Mouse (Mus musculus) right cerebral cortex, adult 18-20 months (tissue): ENCODE results near the gene Aurkb.

Experiments used
- DNase-seq: peaks from one replicate; pipeline ENCODE4 v3.0.0; 2022; ENCODE audit warnings: mixed read lengths

Gene Aurkb

DNA sequence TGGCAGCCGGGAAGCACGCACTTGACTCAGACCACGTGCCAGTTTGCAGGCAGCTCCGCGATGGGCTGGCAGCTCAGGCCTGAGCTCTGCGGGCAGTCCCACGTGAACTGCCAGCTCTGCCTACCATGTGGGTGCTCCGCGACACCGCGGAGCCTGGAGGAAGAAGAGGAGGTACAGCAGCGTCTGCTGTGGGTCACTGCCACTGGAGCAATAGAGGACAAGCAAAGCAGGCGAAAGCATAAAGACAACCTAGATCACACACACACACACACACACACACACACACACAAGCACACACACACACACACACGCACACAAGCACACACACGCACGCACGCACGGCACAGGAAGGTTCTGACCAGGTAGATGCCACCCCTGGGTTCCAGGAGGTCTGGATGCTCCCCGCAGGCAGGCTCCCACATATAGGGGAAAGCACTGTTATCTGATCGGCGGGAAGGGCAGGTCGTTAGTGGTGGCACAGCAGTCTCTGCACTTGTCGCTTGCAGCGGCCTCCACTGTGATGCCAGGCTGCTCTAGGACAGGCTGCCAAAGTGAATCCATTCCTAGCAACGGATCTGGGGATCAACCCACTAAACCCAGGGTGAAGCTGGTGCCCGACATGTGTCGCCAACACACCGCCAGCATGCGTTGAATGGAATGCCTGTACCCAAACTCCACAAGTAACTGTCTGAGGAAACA lies 20.9 kb downstream of the Aurkb start:
- peak; percentile 76 for DNase-seq

DNA sequence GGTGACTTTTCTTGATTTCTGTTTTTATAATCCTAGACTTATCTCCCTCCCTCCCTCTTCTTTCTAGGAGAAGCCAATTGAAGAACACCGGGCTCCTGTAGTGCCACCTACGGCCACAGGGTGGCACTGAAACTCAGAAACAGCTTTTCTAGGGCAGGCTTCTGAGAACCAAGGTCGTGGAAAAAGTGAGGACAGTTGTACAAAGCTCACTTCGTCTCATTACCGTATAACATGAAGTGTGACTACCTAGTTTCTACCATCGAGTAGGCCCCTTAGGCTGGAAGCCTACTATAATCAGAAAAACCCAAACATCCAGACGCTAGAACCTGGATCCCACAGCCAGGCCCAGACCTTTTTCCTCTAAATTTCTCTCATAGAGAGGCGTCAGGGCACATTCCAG lies 21.5 kb downstream of the Aurkb start:
- peak; percentile 88 for DNase-seq

DNA sequence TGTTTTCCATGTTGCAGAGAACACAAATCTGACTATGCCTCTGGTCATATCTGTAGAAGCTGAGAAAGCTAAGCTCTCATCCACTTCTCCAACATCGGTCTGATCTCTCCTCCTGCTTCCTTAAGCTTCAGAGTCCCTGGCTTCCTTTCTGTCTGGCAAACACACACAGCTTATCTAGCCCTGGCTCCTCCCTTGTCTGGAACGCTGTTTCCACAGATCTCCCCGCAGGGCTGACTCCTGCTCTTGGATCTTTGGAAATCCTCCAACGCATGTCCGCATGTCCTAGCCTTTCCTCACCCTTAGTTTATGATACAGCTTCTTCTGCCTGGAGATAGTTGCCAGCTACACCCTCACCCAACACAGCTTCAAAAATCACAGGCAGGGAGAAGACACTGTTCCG lies 22.2 kb downstream of the Aurkb start:
- no peak for DNase-seq

DNA sequence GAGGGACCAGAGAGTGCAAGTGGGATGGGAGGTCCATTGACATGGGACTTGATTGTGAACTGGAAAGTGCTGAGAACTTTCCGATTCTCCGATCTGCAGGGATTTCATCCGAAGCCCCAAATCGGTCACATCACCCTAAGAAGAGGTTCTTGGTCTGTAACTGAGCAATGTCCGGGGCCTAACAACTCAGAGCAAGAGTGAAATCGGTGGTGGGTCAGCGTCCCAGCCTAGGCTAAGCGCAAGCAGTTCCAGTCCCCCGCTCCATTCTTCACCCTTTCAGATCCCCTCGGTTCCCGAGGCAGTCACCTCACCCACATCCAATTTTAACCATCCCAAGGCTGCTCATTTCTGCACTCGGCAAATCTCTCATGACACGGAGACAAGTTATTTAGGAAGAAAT lies 24.6 kb downstream of the Aurkb start:
- DNase-seq = no peak

DNA sequence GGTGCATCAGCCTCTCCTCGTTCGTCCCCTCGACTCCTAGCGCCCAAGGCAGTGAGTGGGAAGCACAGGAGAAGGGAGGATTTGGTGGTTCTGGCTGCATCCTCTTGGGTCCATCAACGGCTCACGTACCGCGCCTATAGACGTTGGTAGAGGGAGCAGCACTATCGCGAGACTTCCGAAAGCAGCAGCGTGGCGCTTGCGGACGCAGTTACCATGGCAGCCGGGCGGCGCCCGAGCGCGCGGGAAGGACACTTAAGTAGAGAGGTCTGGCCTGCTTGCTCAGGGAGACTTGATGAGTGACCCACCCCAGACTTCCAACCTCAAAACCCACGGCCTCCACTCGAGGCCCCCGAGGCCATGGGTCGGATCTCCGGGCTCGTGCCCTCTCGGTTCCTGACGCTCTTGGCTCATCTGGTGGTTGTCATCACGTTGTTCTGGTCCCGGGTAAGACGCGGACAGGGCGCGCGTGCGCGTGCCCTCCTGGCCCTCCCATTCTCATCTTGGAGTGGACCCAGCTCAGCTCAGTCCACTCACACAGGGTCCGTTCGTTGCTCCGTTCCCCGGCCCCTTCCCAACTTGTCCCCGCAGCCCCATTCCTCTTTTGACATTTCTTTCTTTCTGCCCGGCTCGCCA lies 25.3 kb downstream of the Aurkb start, which contains the start of gene Tmem107:
Tmem107 (plus strand) TSS at position 217 of the 633 bp plus-strand sequence.
- peak; percentile 96 for DNase-seq

DNA sequence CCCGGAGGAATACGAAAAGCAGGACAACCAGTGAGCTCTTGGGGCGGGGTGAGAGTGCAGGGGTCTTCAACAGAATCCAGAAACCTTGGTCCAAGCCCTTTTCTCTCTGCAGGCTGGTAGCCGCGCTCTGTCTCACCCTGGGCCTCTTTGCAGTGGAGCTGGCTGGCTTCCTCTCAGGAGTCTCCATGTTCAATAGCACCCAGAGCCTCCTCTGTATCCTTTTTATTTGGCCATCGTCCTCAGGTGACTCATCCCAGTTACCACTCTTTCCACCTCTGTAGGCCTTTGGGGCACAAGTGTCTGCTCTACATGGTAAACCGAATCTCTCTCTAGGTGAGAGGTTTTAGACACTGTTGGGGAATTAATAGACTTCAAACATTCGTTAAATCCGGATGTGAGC lies 25.8 kb downstream of the Aurkb start:
- no peak for DNase-seq

DNA sequence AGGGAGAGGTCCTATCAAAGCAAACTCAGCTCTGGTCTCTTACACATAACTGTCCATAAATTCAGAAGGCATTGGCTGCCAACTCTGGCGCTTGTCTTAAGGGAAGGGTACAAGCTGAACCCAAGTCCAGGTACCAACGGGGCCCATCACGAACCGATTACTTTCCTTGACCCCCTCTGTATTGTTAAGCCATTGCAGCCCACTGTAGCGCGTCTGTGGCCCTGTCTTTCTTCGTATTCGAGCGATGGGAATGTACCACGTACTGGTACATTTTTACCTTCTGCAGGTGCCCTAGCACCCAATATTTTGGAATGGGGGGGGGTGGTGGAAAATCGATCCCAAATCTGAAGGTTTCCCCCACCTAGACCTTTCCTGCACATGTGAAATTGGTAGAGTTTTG lies 26.8 kb downstream of the Aurkb start:
- DNase-seq = no peak

DNA sequence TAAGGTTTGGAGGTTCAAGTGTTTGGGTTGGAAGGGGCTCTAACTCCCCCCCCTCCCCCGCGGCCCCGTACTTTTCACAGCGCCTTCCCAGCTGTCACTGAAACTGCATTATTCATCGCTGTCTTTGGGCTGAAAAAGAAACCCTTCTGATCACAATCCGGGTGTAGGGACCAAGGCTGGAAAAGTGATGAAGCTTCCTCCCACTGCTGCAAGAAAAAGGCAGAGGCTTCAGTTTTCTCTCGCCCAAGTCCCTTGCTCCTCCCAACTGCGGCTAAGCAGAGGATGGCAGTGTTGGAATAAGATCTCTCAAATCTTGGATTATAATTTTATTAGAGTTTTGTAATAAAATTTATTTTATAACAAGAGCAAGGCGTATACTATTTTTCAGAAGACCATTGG lies 27.2 kb downstream of the Aurkb start:
- no peak for DNase-seq

DNA sequence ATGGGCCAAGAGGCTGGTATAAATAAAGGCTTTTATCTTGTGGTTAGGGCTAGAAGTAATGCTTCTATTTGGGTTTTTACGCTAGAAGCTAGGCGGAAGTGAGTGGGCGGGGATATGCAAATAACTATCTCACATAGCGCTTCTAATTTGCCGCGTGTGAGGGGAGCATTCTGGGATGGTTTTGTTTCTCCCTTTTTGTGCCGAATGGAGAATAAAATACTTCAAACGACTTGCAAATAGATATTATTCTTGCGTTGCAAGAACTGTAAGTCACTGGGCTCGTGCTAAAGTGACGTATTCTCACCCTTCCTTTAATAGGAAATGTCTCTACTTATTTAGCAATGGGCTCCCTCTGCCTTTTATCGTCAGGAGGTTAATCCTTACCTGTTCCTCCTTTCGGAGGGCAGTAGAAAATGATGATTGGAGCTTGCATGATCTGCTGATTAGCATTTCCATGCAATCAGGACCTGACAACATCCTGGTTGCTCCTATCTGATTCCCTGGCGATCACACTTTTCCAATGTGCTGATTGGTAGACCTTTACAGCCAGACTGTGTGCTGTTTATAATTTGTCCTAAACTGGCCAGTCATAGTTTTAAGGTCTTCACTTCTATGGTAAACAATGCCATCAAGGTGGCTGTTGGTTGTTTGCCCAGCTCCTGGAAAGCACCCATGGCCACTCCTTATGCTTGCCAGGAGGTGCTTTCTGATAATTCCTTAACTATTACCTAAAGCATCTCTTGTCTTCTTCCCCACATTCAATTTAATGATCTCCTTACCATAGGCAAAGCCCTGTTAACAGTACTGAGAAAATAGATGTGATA lies 27.8 kb downstream of the Aurkb start:
- peak; percentile 91 for DNase-seq

DNA sequence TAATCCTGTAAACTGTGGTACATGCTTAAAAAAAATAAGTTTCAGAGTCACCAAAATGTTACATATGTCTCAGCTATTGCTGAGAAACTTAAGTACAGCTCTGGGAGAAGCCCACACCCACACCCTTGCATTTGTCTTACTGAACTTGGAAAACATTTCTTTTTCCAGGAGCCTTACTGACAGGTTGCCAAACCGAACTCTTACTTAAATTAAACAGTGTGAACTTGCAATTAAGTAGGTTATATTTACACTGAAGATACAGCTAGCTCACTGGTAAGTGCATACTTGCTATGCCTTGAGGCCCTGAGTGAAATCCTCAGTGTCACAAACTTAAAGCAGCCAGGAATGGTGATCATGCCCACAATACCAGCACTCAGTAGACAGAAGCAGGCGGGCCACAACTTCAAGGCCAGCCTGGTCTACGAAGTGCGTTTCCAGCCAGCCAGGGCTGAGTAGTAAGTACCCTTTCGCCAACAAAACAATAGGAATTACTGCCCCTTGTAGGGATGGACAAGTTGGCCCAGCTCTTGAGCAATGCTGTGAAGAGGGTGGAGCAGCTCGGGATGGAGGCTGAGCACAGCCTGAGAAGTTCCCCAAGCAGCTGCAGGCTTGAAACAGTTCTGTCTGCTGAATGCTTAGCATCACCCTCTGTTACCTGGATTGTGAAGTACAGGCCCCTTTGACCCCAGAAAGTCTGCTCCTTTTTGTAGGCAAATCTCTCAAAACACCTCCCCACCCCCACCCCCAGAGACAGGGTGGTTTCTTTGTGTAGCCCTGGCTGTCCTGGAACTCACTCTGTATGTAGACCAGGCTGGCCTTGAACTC lies 28.7 kb downstream of the Aurkb start:
- no peak for DNase-seq

DNA sequence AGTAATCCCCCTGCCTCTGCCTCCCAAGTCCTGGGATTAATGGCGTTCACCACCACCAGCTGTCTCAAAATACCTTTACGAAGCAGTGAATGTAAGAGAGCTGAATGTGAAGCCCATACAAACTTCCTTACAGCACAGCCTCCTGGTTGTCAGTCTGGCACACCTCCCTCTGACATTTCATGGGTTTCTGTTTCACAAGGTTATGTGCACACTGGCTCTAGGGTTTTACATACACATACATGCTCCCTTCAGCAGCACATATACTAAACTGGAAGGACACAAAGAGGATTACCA lies 29.3 kb downstream of the Aurkb start:
- DNase-seq = no peak

DNA sequence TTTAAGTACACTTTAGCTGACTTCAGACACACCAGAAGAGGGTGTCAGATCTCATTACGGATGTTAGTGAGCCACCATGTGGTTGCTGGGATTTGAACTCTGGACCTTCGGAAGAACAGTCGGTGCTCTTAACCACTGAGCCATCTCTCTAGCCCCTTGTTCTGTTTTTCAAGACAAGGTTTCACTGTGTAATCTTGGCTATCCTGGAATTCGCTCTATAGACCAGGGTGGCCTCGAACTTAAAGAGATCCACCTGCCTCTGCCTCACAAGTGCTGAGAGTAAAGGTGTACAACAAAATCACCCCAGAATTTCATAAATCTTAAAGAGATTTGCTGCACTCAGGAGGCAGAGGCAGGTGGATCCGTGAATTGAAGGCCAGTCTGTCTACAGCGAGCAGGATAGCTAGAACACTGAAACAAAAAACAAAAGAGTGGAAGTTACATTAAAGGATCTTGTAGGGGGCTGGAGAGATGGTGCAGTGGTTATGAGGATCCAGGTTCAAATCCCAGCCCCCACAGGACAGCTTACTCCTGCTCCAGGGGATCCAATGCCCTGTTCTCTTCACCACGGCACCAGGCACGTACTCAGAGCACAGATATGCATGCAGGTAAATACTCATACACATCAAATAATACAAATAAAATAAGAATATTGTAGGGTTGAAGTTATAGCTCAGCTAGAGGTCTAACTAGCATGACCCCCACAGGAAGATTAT lies 30.5 kb downstream of the Aurkb start:
- DNase-seq = no peak

DNA sequence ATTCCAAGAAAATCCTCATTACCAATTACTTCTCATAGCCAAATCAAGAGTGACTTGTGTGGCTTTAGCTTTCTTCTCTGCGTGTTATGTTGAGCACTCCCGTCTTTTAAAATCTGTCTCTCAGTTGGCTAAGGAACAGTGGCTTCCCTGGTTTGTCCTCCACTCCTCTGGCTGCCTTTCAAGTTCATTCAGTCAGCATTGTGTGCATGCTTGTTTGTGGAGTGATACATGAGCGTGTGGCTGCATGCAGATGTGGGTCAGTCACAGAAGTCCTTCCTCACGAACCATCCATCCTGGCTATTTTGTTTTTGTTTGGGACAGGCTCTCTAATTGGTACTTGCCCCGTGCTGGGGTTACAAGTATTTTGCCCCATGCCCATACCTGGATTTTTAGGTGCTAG lies 31.1 kb downstream of the Aurkb start:
- DNase-seq = no peak

DNA sequence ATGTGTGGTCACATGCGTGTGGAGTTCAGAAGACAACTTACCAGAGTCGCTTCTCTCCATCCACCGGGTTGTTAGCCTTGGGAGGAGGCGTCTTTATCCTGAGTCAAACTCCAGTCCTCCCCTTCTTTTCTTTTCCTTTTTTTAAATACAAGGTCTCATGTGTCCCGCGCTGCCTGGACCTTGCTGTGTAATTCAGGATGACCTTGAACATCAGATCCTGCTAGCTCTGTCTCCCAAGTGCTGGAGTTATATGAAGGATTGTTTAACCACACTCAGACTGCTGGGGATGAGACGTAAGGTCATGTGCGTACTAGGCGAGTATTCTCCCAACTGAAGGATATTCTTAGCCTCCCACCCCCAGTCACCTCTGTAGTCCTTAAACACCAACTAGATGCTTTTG lies 31.9 kb downstream of the Aurkb start:
- no peak for DNase-seq

DNA sequence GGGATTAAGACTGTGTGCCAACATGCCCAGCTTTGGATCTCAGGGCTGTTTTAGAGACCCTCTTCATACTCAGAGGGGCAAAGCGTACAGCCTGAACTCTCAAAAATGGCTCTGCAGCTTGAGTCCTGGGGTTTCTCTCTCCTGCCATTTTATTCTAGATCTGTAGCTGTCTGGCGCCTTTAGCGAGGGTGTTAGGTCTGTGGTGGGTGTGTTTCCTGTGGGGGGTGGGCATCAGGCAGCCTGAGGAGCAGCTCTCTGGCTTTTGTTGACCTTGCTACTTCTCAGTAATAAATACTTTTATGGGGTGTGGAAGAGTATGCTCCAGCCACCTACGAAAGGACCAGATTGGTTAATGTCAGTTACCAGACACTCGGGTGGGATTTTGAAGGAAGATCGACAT lies 32.6 kb downstream of the Aurkb start:
- DNase-seq = no peak

DNA sequence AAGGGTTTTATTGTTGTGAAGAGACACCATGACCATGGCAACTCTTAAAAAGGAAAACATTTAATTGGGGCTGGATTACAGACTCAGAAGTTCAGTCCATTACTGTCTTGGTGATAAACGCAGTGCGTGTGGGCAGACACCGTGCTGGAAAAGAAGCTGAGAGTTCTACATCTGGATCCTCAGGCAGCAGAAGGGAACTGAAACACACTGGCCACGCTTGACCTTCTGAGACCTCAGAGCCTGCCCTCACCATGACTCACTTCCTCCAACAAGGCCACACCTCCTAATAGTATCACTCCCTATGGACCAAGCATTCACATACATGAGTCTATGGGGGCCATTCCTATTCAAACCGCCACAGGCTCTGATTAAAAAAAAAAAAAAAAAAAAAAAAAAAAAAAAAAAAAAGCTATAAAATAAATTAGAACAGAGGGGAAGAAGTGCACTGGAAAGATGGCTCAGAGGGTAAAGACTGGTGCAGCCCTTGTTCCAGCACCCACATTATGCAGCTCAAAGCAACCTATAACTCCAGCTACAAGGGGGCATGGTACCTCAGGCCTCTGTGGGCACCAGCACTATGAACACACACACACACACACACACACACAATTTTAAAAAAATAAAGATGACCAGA lies 33.5 kb downstream of the Aurkb start:
- DNase-seq = no peak

DNA sequence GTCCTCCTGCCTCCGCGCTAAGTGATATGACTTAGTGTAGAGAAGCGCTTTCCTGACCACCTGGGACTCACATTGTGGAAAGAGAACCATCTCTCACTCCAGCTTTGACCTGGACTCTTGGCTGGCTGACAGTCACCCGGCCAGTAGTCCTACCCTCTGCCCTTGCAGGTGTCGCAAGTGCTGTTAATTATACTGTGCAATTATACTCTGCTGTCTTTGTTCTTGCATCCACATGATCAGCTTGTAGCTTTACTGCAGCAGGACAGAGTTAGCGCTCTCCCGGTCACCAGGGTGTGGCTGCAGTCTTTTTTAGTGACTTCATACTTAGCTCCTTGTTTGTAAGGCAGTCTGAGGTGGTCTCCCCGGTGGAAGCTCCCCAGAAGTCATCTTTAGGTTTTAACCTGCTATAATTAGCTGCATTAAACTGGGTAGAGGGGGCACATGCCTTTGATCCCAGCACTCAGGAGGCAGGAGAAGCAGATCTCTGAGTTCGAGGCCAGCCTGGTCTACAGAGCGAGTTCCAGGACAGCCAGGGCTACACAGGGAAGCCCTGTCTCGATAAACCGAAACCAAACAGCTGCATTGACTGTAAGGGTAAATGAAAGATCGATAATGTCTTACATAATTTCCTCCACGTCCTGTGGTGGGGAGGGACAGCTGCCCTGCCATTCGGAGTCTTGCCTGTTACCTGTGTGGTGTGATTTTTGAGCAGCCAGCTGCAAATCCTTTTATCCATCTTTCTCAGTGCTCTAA lies 34.8 kb downstream of the Aurkb start:
- no peak for DNase-seq

DNA sequence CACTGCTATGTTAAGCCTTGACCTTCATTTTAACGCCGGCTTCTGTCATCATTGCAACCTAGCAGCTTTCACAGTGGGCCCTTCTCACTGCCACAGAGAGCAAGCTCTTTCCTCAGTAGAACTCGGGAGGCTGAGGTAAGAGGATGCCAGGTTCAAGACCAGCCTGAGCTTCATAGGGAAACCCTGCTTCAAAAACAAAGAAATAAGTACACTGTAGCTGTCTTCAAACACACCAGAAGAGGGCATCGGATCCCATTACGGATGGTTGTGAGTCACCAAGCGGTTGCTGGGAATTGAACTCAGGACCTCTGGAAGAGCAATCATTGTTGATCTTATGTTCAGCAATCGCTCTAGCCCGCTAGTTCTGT lies 35.4 kb downstream of the Aurkb start:
- no peak for DNase-seq

DNA sequence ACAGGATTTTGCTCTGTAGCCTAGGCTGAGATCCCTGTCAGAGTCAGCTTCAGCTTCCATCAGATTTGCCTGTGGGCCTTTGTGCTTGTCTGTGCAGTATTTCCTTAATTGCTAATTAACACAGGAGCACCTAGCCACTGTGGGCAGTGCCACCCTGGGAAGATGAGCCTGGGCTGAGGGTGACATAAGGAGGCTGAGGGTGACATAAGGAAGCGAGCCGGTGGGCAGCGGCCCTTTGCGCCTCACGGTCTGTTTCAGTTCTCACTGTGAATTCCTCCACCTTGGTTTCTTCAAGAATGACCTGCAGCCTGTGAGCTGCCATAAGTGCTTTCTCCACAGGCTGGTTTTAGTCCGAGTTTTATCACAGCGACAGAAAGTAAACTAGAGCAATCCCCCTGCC lies 36.2 kb downstream of the Aurkb start:
- no peak for DNase-seq

DNA sequence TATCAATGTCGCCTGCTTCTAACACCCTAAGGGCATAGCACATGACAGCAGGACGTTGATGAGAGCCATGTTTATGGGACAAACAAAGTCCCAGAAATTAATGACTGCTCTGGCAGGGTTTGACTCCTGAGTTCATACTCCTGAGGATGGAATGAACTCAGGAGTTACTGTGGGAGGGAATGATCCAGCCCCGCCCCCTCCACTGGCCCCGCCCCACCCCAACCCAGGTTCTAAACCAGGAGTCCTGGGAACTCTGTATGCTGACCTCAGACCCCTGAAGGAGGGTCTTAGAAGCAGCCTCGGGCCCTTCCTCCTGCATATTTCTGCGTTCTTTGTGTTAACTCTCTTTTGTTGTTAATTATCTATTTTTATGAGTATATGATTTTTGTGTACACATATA lies 40.2 kb downstream of the Aurkb start:
- DNase-seq = no peak

DNA sequence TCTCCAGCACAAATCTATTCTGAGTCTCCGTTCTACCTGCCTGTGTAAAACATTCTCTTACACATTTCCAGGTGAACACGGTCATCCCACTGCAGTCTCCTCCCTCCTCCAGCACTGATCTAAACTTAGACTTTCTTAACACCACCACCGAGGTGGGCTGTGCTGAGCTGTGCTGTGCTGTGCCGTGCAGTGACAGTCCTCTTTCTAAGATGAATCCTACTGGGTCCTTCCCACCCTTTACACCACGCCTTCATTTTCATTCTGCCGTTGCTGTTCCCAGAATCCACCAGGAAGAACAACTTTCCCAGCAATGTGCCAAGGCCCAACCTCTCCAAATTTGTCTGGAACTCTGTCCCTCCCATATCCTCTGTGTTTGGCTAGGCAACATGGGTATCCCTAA lies 40.9 kb downstream of the Aurkb start:
- DNase-seq = peak; percentile 80
